Mouse (Mus musculus) kidney, postnatal 10 days (tissue): Measurements from ENCODE around the gene Ccdc88a.
A peak's percentile ranks its signal among the peaks of the same experiment; 100 is the strongest.
"Not testable (repeated sequence)": the region's sequence is repeated elsewhere in the genome, so short reads cannot be mapped to it uniquely, and the experiment has no call there.

ENCODE experiments used
- DNase-seq: peaks from one replicate; pipeline ENCODE4 v3.0.0; 2021; ENCODE audit warnings: mixed read lengths

Gene Ccdc88a

DNA sequence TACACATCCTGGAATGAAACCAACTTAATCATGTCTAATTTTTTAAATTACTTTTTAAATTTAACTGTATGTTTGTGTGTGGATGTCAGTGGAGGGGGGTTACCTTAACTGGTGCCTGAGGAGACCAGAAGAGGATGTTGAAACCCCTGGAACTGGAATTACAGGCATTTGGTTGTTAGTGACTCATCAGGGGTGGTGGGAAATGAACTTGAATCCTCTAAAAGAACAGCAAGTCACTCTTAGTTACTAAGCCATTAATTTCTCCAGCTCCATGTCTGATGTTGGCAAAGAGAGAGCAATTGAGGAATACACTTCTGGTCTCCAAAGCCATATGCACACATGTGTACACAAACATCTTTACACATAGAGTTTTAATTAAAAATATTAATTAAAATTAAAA lies 101.2 kb downstream of the Ccdc88a start:
- no peak for DNase-seq

DNA sequence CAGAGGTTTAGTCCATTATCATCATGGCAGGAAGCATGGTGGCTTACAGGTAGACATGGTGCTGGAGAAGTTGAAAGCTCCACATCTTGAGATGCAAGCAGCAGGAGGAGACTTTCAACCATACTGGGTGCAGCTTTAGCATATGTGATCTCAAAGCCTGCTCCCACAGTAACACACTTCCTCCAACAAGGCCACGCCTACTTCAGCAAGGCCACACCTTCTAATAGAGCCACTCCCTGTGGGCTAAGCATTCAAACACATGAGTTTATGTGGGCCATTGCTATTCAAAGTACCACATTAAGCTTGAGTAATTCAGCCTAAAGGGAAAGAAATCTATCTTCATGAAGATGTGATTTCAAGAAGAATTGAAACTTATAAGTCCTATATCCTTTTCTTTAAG lies 119.7 kb downstream of the Ccdc88a start:
- no peak for DNase-seq

DNA sequence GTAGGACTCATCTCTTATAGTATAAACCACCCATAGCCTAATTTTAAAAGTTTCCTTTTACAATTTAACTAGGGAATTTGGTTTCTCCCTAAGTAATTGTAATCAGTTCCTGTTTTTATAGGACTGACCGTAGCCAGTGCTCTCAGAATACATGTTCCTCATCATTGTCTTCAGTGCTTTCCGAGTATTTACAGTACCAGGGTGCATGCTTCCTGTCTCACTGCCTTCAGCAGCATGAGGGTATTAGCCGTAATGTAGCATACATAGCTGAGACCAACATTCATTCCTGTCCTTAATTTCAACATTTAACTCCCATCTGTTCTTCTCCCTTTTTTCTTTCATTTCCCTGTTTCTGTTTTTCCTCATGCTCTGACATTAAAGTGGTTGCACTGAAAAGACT lies 123.5 kb downstream of the Ccdc88a start:
- no peak for DNase-seq

DNA sequence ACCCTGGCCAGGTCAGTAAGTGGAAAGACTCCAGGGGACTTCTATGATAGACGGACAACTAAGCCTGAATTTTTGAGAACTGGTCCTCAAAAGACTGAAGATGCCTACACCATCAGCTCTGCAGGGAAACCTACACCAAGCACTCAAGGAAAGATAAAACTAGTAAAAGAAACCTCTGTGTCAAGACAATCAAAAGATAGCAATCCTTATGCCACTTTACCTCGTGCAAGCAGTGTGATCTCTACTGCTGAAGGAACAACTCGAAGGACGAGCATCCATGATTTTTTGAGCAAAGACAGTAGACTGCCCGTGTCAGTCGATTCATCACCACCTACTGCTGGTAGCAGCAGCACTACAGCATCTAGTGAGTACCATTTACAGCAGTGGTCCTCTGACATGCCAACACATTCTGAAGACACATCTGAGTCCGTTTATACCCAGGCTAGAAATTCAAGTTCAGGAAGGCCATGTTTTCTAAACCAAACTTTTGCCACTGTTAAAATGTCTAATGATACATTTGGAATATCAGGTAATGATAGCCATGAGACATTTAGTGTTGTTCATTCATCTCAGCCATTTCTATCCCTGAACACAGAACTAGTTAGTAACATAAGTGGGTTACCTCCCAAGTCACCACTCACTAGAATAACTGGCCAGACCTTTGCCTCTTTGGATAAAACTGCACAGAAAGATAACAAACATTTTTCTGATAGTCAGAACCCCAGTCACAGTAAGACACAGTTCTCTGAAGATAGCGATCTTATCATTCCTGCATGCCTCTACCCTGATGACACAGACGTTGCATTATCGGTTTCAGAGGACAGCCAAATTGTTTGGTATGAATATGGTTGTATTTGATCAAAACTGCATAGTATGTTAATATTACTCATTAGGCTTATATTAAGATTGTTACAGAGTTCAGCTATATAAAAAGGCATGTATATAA lies 130.8 kb downstream of the Ccdc88a start:
- no peak for DNase-seq

DNA sequence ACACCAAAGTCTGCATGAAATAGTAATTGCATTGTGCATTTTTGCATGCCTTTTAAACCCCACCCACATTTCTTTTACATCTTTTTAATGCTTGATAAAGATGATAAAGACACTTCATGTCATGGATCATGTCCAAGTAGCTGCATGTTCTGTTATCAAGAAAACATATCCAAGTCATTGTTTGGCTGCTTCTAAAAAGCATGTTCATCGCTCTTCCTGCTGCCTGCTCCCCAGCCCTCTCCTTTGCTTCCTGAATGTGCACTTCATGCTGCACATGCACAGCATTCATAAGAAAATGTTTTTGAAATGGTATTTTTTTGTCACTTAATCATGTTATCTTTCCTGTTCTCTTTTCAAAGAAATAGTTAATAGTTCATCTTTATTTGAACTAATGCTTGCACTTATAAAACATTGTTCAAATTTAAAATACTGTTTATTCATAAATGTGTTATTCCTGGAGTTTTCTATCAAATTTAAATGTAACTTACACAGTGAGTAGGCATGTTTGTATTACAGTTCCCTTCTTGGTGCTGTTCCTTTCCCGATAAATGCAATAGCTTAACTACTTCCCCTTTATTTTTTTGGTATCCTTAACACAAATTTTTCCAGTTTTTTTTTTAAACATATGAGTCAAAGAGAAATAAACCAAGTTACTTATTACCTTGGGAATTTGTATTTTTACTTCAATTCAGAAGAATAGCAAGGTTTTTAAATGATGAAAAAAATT lies 131.6 kb downstream of the Ccdc88a start:
- no peak for DNase-seq

DNA sequence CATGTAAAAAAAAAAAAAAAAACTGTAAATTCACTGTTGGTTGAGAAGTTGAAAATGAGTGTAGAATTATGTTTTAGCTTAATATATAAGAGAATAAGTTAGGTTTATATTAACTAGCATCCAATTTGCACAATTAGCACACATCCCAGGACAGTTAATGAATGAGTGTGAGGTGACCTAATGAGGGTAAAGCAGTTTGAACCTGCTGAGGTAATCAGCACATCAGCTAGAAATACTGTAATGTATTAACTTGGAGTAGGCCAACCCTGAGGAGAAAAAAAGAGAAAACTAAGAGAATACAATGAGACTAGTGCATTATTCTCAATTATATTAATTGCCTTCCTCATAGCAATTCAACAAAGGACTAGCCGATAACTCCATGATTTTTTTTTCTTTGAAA lies 136.0 kb downstream of the Ccdc88a start:
- no peak for DNase-seq

DNA sequence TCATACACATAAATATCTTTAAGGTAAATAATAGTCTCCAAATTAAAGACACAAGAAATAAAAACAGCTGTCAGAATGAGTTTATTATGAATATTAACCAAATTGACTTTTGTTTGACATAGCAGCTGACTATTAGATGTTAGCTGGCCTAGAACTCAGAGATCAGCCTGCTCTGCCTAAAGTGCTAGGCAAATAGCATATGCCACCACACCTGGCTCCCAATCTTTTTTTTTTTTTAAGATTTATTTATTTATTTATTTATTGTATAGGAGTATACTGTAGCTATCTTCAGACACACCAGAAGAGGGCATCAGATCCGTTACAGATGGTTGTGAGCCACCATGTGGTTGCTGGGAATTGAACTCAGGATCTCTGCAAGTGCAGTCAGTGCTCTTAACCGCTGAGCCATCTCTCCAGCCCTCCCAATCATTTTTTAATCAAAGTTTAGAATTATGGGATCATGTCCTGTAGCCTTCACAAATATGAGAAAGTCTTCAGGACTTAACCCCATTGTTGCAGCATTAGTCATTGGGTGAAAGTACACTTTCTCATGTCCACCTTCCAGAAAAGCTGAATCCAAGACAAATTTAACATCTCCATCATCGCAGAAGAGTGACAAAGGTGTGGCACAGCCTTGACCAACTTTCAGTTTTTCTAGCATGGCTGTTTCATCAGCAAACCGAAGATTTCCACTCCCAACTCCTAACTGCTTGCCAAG lies 139.5 kb downstream of the Ccdc88a start:
- no peak for DNase-seq

DNA sequence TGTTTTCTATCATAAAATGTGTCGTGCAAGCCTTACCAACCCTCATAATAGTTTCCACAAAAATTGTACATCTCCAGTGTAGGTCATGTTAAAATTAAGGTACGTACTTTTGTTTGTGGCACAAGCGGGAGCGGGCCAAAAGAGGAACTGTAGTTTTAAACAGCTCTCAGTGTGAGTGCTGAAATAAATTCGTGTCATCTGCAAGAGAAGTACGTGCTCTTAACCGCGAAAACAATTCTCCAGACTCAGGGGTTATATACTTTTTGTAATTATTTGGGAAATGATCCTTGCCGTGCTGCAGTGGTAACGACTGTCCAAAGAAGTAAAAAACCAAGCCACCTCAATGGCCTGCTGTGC lies 140.8 kb downstream of the Ccdc88a start:
- no peak for DNase-seq

DNA sequence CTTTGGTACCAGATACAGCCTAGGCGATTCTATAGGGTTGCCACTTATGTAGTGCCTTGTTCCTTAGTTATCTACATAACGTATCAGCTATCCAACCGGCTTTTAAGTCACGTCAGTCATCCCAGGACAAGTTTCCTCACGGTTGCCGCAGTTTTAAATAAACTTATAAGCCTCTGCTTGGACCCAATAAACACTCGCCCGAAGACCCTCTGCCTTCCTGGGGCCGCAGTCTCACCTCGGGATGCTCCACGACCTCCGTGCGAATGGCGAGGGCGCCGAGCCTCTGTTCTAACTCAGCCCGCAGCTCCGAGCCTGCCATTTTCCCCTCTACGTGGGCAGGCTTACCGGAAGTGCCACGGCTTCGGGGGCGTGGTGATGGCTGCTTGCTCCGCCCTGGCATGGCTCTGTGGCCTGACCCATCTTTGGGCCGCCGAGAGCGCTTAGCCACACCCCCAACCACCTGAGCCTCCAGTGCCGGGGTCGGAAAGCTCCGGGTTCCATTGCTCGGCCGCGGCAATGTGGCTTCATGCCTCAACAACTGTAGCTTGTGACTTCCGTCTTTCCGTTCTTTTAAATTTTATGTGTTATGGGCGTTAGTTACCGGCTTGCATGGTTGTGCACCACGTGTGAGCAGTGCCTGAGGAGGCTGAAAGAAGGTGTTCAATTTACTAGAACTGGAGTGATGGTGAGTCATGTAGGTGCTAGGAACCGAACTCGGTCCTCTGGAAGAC lies 141.4 kb downstream of the Ccdc88a start, which contains the start of gene Prorsd1:
Gene Prorsd1 (minus strand): TSS at position 352 of the 731 bp plus-strand sequence.
- peak; percentile 94 for DNase-seq

DNA sequence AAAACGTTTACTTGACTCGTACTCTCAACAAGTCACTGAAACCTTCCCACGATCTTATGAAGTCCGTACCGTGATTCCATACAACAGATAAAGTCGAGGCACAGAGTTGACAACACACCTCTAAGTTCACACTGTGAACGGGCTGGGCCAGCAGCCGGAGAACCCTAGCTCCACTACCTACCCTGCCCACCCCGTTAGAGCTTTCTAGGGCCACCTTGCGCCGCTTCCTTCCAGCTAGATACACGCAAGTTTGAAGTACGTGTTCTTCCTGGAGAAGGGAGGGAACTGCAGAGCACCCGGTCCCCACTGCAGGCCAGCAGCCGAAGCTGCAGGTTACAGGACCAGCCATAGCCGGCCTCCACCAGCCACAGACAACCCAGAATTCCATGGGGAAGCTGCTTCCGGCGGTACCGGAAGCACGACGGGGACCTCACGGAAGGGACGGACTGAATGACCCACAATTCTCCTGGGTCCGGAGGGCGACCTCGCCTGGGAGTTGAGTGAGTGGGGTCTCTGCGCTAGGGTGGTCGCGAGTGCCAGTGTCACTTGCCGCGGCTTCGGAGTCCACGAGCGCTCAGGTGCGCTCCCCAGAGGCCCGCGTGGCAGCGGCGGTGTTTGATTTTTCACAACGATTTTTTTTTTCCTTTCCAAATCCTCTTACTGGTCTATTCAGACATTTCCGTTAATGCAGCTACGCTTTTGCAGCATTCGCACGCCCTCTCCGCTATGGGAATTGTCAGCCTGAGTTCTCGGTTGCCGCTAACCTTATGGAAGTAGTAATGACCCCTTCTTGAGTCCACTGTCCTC lies 152.7 kb downstream of the Ccdc88a start, which contains the start of gene Mtif2:
Gene Mtif2 (plus strand): TSS at position 421 of the 807 bp plus-strand sequence.
- peak; percentile 90 for DNase-seq

DNA sequence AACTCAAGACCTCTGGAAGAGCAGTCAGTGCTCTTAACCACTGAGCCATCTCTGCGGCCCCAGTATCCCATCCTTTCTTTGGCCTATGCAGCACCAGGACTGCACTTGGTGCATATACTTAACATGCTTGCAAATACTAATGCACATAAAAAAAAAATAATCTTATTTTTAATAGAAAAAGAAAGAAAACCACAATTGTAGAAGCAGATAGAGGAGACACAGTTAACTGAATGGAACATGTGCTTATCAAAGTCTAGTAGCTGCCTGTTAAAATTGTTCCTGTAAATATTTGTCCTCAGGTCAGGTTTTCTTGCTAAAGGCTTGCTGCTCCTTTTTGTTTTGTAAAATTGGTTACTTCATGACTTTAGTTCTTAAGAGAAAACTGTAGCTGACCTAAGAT lies 164.7 kb downstream of the Ccdc88a start:
- no peak for DNase-seq

DNA sequence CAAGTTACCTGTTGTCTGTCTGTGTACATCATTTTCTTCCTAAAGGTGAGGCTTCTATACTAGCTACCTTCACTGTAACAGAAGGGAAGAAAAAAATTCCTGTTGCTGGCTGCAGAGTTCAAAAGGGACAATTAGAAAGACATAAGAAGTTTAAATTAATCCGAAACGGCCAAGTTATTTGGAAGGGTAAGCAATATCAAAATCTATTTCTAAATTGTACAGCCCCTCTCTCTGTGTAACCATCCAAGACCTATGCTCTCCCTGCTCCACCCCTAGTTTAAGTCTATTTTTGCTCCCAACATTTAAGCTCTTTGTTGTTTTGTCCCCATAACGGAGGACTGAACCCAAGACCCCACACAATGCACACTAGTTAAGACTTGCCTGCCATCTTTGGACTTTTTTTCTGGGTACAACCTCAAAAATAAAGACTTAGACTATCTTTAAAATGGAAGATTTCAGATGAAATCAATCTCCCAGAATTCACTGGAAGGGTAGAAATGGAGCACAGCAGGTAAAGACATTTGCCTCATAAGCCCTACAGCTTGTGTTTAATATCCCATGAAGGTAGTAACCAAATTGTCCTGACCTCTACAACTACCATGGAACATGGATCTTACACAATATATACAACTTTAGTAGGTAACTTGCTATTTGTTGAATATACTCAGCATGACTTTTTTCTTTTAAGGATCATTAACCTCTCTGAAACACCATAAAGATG lies 170.9 kb downstream of the Ccdc88a start:
- DNase-seq: no peak

DNA sequence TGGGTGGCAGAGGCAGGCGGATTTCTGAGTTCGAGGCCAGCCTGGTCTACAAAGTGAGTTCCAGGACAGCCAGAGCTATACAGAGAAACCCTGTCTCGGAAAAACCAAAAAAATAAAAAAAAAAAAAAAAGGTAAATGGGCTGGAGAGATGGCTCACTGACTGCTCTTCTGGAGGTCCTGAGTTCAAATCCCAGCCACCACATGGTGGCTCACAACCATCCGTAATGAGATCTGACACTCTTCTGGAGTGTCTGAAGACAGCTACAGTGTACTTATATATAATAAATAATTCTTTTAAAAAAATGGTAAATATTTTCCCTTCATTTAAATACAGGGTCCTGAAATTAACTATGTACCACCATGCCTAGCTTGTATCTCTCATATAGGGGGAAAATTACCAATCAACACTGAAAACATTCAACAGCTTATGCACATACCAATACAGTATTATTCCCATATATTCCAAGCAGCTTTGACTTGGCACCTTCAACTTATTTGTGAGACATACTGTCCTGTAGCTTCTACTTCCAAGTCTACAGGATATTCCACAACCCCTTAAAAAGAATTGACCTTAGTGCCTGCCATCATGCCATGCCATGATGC lies 171.8 kb downstream of the Ccdc88a start:
- DNase-seq: not testable (repeated sequence)

DNA sequence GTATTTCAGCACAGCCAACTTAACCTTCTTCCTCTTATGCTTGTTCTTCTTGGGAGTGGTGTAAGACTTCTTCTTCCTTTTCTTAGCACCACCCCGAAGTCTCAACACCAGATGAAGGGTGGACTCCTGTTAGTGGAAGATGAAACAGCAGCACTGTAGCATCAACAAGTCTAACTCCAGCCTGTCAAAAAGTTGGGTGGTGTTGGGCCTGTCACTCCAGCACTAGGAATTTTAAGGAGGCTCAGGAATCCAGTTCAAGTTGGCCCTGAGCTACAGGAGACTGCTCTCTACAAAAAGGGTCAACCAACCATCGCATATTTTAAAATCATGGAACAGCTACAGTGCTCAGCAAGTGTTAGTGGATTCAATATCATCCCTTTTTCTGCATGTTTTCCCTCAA lies 172.8 kb downstream of the Ccdc88a start:
- DNase-seq: not testable (repeated sequence)

DNA sequence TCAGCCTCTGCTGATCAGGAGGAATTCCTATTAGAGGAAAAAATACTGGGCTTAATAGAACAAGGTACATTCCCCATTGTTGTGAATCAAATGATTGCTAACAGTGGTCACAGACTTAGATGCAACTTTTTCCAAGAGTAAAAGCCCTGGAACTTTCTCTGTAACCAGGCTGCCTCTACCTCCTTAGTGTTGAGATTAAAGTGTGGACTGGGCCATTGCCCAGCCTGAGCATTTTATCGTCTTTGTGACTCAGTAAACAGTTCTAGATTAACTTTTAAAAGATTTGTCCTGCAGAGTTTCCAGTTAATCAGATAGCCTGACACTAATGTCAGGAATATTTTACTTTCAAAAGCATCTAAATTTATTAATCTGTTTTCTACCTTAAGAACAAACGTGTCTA lies 173.3 kb downstream of the Ccdc88a start:
- DNase-seq: no peak

DNA sequence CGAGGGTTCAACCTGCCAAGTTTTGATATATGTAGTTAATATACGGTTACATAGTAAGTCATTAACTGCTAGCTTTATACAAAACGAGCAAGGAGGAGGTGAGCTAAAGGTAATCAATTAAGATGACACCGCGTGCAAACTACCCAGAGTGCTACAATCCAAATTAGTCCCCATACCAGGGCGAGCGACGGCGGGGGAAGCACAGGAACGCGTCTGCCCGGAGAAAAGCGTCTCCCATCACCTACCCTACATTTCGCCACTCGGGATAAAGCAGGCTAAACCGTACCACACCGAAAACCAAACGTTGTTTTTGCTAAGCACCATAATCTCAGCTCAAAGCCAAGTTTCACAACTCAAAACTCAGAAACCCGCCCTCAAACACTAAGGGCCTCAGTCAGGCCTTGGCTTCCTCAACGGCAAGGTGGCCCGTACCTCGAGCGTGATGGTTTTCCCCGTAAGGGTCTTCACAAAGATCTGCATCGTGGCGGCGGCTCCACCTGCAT lies 173.8 kb downstream of the Ccdc88a start:
- no peak for DNase-seq

DNA sequence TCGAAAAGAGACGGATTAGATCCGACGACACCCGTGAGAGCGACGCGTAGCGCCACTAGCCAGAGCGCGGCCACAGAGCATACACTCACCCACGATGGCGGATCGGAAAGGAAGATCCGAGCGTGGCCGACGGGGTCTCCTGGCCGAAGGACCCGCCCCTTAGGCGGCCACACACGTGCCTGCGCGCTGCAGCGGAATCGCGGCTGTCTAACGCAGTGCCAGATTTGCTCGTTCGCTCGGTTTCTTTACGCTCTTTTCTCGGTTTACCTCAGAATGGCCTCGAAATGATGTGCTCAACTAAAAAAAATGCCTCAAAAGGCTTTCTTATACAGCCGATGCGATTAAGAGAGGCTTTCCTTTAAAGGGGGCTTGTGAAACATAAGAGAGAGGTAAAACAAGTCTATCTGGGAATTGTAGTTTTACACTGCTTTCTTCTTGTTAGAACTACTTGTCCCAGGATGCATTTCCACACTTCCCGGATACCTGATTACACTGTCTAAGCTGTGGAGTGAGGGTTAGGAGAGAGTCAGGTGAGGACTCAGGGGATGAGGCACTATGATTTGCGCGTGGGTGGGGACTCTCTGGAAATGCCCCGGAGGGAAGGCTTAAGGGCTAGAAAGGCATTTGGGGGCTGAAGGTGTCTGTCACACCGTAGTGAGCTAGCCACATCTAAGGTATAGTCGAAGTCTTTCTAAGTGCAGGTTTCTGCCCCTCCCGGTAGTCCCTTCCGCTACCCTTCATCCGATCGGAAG lies 174.5 kb downstream of the Ccdc88a start, which contains the start of the genes Clhc1 and Rps27a:
Gene Clhc1 (plus strand): TSS at position 199 of the 752 bp plus-strand sequence.
Gene Rps27a (minus strand): TSS at position 358 of the 752 bp plus-strand sequence.
- DNase-seq: peak; percentile 97

DNA sequence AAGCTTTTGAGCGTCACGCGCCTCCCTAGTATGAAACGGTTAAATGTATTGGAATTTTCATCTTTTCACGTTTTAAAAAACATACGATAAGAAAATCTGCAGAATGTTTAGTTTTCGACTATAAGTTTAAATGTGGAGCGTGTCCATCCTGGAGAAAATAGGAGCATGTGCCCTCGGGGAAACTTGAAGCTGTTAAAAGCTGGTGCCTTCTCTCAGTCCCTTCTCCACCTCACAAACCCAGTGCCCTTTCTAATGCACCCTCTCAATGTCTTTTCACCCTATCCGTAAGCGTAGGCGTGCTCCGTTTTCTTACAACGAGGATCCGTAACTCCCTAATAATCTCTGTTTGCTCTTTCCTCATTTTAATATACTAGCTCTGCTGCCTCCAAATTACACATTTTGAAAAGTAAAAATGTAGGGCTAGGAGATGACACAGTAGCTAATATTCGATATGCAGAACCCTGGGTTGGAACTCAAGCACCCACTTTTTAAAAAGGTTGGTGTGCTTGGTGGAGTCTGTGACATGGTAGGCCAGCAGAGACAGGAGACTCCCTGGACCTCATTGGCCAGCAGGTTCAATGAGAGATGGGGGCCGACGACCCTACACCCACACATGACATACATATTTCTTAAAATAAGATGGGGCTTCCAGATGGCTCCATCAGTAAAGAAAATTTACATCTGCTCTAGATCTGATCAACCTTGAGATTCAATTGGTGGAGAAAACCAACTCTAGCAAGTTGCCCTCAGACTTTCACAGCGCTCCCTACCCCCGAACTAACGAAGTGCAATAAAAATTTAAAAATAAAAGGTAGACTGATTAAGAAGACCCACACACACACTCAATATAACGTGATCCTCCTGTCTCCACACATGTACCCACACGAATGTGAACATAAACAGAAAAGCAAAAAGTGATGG lies 175.3 kb downstream of the Ccdc88a start:
- DNase-seq: peak; percentile 11
